Mouse (Mus musculus) right cerebral cortex, adult 18-20 months (tissue): Measurements from ENCODE around the gene Cib2.
"Not testable (repeated sequence)": the region's sequence is repeated elsewhere in the genome, so short reads cannot be mapped to it uniquely, and the experiment has no call there.

Source experiments
- DNase-seq: peaks from one replicate; pipeline ENCODE4 v3.0.0; 2022; ENCODE audit warnings: mixed read lengths

The Cib2 gene

DNA sequence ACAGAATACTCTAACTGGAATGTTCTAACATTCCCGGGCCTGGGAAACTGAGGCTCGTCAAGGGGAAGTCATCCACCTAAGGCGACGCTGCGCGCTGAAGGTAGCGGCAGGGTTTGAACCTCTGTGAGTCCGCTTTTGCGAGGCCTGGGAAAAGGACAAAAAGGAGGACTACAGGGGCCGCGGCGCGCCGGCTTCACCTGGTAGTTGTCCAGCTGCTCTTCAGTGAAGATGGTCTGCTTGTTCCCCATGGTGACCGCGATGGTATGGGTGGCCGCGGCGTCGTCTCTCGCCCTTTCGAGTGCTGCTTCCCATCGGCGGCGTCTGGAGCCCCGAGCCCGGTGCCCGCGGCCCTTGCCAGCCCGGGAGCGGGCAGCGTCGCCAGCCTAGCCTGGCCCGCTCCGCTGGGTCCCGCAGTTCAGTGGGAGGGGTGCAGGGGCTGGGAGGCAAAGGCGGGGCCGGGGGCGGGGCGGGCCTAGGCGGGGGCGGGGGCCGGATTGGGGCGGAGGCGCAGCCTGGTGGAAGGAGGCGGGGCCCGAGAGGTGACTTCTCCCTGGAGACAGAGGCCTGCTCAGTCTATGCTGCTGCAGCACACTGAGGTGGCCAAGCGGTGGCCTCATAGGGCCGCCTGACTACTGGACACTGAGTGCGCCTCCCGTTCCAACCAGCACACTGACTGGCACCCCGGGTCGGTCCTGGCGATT lies at the start of gene Cib2:
Cib2 (minus strand) TSS at position 448 of the 701 bp plus-strand sequence.
- peak; percentile 73 for DNase-seq

- DNase-seq = peak; percentile 26
Measured at GRCm38 (mm10) chr9:54604886-54605285, 44.9 kb upstream of the Cib2 start.

DNA sequence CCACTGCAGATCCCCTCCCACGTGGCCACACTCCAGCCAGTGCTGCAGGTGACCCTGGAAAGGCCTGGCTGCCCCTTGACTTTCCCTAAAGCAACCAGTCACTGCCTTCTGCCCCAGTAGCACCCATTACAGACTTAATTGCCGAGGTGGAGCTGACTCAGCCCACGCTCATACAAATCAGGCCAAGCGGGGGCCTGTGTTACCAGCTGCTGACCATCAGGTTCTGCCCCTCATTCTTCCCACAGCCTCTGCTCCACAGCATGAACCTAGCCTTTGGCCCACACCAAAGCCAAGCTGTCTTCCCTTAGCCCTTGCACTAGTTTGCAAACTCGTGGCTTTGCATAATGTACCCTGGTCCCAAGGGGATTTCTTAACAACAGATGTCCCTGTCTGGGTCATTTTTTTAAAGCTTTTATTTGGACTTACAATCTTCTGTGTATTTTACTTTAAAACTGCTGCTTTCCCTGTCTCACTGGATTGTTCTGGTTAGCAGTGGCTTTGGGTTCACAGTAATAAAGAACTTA lies 44.2 kb upstream of the Cib2 start:
- DNase-seq = no peak

- no peak for DNase-seq
Measured at GRCm38 (mm10) chr9:54602916-54603315, 42.9 kb upstream of the Cib2 start.

GRCm38 (mm10) chr9:54602386-54602785 lies 42.4 kb upstream of the Cib2 start:
- peak; percentile 52 for DNase-seq

DNA sequence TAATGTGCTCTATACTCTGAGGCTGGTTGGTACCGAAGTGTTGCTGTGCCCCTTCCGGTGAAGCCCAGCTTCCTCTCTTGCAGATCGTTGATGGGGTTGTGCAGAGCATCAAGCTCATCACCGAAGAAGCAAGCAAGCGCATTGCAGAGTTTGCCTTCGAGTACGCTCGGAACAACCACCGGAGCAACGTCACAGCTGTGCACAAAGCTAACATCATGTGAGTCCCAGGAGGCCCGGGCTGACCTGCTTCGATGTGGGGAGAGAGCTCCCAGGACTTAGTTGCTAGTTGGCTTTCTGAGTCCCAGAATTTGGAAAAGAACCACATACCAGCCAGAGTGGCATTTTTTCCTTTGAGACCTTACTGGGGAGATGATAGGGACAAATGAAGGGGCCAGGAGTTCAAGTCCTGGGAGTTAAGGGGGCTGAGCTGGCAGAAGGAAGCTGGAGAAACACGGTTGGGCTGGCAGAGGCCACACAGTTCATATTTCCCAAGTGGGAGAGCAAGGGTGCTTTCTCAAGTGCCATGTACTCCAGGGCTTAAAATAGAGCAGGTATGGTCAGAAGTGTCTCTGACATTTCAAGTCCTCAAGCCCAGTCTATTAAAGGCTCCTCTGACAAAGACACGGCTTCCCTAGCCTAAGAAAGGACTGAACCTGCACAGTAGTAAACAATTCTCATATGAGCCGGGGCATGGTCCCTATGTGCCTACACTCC lies 36.9 kb upstream of the Cib2 start:
- no peak for DNase-seq

GRCm38 (mm10) chr9:54593652-54594051 lies 33.6 kb upstream of the Cib2 start:
- DNase-seq = not testable (repeated sequence)

DNA sequence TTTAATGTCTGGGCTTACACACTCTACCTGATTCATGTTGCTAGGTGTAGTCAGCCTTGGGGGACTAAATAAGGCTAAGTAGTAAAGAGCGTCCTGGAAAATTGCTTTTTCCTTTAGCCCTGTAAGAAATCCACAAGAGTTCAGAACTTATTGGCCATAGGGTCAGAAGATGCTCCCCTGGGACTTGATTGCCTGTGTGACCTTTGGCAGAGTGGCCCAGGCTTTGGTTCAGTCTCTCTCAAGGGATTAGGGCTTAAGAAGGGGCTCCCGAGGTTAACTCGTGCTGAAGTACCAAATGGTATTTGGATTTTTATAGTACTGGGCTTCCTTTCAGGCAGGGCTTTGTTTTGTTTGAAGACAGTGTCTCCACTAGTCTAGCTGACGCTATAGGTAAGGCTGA lies 27.8 kb upstream of the Cib2 start:
- DNase-seq = no peak

- DNase-seq = peak; percentile 98
Measured at GRCm38 (mm10) chr9:54586199-54587061, 26.4 kb upstream of the Cib2 start, which contains the start of gene Idh3a. TSS of gene Idh3a (plus strand) at chr9:54586334.

- no peak for DNase-seq
Measured at GRCm38 (mm10) chr9:54585839-54586198, 25.8 kb upstream of the Cib2 start.

- not testable (repeated sequence) for DNase-seq
Measured at GRCm38 (mm10) chr9:54584127-54584526, 24.1 kb upstream of the Cib2 start.

GRCm38 (mm10) chr9:54583712-54584111 lies 23.7 kb upstream of the Cib2 start:
- DNase-seq = no peak

DNA sequence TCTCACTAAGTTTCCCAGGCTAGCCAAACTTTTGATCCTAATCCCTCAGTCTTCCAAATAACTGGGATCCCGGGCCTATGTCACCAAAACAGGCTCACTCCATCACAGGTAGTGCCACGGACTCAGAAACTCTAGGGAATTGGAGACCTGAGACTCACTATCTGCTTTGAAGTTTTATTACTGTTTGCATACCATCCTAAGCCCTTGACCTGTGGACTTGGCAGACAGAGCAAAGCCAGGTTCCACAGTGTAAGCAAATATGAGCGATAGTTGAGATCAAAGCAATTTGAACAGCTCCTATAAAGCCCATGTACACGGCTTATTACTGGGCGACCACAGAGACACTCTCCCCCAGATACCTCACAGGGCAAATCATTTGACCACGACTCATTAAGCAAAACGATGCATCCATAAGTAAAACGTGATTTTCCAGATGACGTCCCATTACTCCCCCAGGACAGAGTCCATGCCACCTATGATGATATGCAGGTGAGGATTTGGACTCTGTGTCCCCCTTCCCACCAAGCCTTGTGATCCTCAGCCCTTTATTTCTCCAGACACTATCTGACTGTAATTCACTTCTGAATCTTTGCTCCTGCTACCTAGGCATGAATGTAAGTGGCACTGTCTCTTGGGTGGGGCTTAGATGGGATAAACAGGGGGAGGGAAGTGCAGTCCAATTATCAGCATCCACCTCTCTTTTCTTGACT lies 11.3 kb upstream of the Cib2 start:
- DNase-seq = no peak

GRCm38 (mm10) chr9:54568732-54569131 lies 8.7 kb upstream of the Cib2 start:
- DNase-seq = no peak

DNA sequence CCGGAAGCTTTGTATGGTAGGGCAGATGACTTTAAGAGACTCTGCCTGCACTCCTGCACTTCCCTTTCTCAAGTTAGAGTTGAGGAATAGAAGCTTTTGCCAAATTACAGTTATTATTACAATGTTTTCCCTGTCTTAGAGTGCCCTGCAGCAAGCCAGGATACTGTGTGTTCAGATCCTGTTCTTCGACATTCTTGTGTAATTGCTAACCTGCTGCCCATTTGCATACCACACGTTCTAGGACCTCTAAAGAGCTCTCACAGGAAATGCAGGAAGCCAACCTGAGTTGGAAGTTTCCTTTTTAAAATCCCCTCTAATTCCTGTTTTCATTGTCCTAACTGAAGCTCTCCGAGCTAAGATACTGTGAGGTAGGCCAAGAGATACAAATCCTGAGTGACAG lies 6.9 kb upstream of the Cib2 start:
- no peak for DNase-seq

GRCm38 (mm10) chr9:54560831-54561601 lies 998 bp upstream of the Cib2 start:
- no peak for DNase-seq

DNA sequence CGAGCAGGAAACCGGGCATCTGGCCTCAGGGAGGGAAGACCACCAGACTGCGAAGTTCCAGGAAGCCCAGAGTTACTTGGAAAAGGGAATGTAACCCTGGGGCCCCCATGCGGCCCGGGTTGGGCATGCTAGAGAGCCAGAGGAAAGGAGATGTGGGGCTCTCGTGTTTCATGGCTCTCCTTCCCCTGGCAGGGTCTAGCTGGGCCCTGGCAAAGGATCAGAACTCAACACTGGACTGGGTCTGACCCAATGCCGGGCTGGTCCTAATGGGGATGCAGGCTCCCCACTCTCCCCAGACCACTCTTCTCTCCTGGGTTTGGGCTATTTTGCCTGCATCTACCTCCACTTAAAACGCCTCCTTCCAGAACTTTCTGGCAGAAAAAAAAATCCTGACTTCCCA lies 1.3 kb downstream of the Cib2 start:
- DNase-seq = no peak

DNA sequence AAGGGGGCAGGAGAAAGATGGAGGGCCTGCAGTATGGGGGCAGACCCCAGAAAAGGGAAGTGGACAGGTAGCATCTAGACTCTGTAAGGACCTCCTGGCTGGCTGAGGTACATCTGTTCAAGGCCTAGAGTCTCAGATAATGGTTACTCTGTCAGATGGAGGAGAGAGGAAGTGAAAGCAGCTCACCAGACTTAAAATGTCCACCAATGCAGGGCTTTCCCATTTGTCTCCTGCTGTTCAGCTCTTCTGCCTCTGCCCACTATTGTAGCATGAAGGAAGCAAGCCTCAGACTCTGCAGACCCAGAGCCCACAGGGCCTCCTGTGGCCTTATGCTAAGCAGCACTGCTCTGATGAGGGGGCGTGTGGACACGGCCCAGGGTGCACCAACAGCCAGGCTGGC lies 5.0 kb downstream of the Cib2 start:
- DNase-seq = no peak

GRCm38 (mm10) chr9:54552409-54552808 lies 7.6 kb downstream of the Cib2 start:
- peak; percentile 53 for DNase-seq

DNA sequence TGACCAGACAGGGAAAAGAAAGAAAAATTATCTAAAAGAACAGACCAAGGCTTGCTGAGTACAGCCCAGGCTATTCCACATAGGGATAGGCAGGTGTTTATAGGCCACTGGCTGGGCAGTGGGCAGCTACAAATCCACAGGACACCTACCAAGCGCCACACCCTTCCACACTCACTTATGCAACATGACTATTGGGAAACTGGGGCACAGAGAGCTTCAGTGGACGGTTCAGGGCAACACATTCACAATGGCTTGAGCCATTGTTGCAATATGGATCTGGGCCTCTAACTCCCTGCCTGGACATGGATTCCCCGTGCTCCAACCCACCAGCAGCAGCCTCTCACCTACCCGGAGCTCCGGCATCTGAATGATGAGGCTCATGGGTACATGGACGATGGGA lies 10.6 kb downstream of the Cib2 start:
- no peak for DNase-seq

DNA sequence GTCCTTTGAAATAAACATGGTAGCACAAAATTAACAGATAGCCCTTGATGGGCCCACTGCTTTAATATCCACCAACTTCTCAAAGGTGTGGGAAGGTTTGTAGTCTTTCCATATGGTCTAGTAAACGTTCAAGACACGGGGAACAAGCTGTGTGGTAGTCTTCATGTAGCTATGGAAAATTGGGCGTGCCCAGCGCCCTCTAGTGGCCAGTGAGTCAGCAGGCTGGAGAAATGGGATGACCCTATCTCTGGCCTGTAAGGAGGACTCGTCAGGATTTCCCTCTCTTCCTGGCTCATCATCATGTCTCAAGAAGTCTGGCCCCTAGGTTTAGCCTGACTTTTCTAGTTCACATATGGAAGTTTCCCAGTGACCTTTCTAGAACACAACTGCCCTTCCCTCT lies 12.5 kb downstream of the Cib2 start:
- DNase-seq = peak; percentile 54

GRCm38 (mm10) chr9:54544954-54545315 lies 15.1 kb downstream of the Cib2 start:
- no peak for DNase-seq
